Mouse (Mus musculus): ENCODE measurements around the gene Acap1. TPM values are rescaled to one million over a fixed set of nuclear protein-coding genes. Genes with fewer than 3 reads are reported as not detected.

The Acap1 gene
- polyA plus RNA-seq, 1 experiment, result 1.5 TPM

DNA sequence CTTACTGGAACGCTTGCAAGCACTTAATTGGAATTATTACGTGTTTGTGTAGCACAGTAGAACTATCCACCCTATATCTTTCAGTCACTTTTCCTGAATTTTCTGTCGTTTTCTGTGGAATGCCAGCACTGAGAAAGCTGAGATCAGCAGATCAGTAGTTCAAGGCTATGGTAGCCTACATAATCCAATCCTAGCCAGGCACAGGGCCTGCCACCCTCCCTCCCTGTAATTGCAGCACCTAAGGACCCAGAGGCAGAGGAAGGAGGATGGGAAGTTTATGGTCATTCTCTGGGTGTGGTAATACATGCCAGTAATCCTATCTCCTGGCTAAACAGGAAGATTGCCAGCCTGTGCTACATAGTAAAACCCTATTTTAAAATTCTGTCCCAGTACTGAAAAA, 27.5 kb upstream of the Acap1 start:
- Histone ChIP-seq H3K4me3 (ENCODE audit: low read depth, low read length) (0 out of 2 replicates have a peak overlapping the region, but pooled peaks have one; percentile 34), H3K27me3 (ENCODE audit: control insufficient read depth, insufficient read depth, low read length, poor library complexity, severe bottlenecking) (no peaks in the 10 kb centered on the region), H3K9ac (ENCODE audit: low read depth, poor library complexity, severe bottlenecking) (peak overlapping the region; percentile 85), H3K4me1 (ENCODE audit: control insufficient read depth, insufficient read depth, low read length) (peaks cover 2% of the 10 kb centered on the region), H3K9me3 (replicated peaks; ENCODE audit: control insufficient read depth, insufficient read depth, low read length, poor library complexity, severe bottlenecking) (no peaks in the 10 kb centered on the region), H3K36me3 (ENCODE audit: control insufficient read depth, insufficient read depth, low read length, poor library complexity, severe bottlenecking) (peaks cover 22% of the 10 kb centered on the region), H3K27ac (ENCODE audit: insufficient read depth, low read length) (peak overlapping the region; percentile 98)
- TF ChIP-seq POLR2A (IDR thresholded peaks at IDR 0.05; ENCODE audit: insufficient read depth, low read length) (no peak), EP300 (IDR thresholded peaks at IDR 0.05; ENCODE audit: insufficient read depth, low read depth, low read length) (no peak), CTCF (IDR thresholded peaks at IDR 0.05; ENCODE audit: low read depth, low read length) (no peak)

DNA sequence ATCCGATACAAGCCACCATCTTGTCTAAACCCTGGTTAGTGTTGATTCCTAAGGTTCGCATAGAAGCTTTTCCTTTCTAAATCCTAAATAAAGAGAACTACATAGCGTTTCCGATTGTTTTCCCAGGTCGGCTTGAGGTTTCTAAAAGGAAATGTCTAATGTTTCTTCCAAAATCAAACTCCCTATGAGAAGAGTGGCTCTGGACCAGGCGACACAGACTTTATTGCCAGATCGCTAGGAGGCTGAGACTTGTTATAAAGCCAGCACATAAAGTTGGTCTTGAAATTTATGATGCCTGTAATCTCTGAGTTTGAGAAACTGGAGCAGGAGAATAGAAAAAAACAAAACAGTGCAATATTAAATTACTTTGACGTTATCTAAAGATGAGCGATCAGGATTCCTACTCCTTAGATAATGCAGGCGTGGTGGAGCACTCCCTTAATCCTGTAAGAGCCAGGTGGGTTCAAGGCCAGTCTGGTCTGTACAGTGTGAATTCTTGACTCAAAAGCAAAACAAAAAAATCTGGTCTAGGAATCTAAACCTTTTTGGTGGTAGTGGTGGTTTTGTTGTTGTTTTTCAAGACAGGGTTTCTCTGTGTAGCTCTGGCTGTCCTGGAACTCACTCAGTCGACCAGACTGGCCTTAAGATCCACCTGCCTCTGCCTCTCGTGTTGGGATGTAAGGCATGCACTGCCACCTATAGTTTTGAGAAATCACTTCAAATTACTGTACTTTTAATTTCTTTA, 26.8 kb upstream of the Acap1 start:
- H3K4me1 ChIP-seq (ENCODE audit: control insufficient read depth, insufficient read depth, low read length), result peaks cover 2% of the 10 kb centered on the region
- H3K9ac ChIP-seq (ENCODE audit: low read depth, poor library complexity, severe bottlenecking), result peak overlapping the region; percentile 85
- H3K27ac ChIP-seq (ENCODE audit: insufficient read depth, low read length), result peak overlapping the region; percentile 98
- H3K9me3 ChIP-seq (replicated peaks; ENCODE audit: control insufficient read depth, insufficient read depth, low read length, poor library complexity, severe bottlenecking), result no peaks in the 10 kb centered on the region
- peaks cover 28% of the 10 kb centered on the region for H3K36me3 ChIP-seq (ENCODE audit: control insufficient read depth, insufficient read depth, low read length, poor library complexity, severe bottlenecking)
- TF ChIP-seq CTCF (IDR thresholded peaks at IDR 0.05; ENCODE audit: low read depth, low read length), result no peak
- TF ChIP-seq POLR2A (IDR thresholded peaks at IDR 0.05; ENCODE audit: insufficient read depth, low read length), result no peak
- no peak for TF ChIP-seq EP300 (IDR thresholded peaks at IDR 0.05; ENCODE audit: insufficient read depth, low read depth, low read length)
- no peaks in the 10 kb centered on the region for H3K27me3 ChIP-seq (ENCODE audit: control insufficient read depth, insufficient read depth, low read length, poor library complexity, severe bottlenecking)
- peak overlapping the region; percentile 94 for H3K4me3 ChIP-seq (ENCODE audit: low read depth, low read length)

DNA sequence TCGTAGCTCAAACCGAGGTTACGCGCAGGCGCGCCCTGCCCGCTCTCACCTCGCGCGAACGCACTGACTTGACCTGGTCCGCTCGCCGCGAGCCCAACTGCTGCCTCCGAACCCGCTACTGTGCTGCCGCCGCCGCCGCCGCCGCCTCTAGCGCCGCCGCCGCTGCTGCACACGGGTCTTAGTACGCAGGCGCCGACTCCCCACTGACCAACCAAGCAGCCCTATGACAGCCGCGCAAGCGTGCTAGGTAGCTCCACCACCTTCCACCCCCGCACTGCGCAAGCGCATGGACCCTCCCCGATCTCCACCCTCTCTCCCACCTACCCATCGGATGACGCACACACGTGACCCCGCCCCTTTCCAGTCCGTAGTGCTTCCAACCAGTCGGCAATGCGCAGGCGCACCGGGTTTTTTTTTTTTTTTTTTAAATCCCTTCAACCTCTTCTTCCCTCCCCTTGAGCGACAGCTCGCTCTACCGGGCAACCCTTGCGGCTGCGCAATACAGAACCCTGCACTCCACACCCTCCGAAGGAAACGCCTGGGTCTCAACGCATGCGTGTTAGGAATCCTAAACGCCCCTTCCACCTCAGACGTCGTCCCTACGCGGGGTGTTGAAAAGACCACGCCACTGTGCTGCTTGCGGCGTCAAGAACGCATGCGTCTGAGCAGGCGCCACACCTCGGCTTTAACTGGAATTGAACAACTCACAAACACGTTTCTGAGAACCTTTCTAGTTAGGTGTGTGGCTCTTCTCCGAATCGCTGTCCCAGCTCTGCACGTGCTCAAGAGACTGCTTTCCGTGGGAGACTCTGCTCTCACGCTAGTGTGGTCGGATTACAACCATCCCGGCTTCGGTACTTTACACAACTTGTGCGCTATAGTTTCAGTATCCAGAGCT, 26.0 kb upstream of the Acap1 start, which contains the start of gene Eif5a:
Eif5a (minus strand) TSS at position 845 of the 898 bp plus-strand sequence.
- no peaks in the 10 kb centered on the region for H3K9me3 ChIP-seq (replicated peaks; ENCODE audit: control insufficient read depth, insufficient read depth, low read length, poor library complexity, severe bottlenecking)
- peaks cover 2% of the 10 kb centered on the region for H3K4me1 ChIP-seq (ENCODE audit: control insufficient read depth, insufficient read depth, low read length)
- H3K27me3 ChIP-seq (ENCODE audit: control insufficient read depth, insufficient read depth, low read length, poor library complexity, severe bottlenecking), result no peaks in the 10 kb centered on the region
- H3K4me3 ChIP-seq (ENCODE audit: low read depth, low read length), result peak within 1 kb of the TSS; percentile 94
- H3K36me3 ChIP-seq (ENCODE audit: control insufficient read depth, insufficient read depth, low read length, poor library complexity, severe bottlenecking), result peaks cover 34% of the 10 kb centered on the region
- peak within 1 kb of the TSS; percentile 99 for H3K9ac ChIP-seq (ENCODE audit: low read depth, poor library complexity, severe bottlenecking)
- peak; percentile 95 for TF ChIP-seq POLR2A (IDR thresholded peaks at IDR 0.05; ENCODE audit: insufficient read depth, low read length)
- TF ChIP-seq EP300 (IDR thresholded peaks at IDR 0.05; ENCODE audit: insufficient read depth, low read depth, low read length), result peak; percentile 71; the same call in 1 of the 2 replicates
- peak; percentile 15 for TF ChIP-seq CTCF (IDR thresholded peaks at IDR 0.05; ENCODE audit: low read depth, low read length)
- peak within 1 kb of the TSS; percentile 98 for H3K27ac ChIP-seq (ENCODE audit: insufficient read depth, low read length)

DNA sequence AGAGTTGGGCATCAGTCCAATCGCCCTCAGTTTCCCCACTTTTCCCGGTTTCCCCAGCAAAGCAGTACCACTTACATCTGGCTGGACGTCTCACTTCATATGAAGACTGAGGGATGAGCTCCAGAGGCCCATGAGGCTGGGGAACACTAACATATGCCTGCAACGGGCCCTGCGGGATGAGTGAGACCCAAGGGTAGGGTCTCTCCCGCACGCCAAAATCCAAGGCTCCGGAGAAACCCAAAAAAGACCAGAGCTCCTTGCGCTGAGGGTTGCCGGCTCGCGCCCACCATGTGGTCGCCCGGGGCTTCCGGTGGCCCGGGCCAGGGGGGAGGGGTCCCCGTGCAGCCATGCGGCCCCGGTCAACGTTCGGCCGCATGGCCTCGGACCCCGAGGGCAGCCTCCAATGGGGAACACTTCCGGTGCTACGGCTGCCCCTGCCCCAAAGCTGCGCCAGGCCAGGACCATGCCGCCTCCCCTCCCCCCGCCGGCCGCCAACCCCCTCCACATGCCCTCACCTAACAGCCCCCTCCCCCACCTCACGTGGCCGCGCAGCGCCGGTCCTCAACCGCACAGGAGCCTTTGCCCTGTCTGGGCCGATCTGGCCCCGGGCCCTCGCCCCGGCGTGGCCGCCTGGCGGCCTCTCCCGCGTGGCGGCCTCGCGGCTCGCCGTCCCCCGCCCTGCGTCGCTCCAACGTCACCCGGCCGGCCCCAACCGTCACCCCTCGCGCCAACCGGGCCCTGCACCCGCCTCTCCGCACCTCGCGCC, 25.1 kb upstream of the Acap1 start:
- Histone ChIP-seq H3K4me1 (ENCODE audit: control insufficient read depth, insufficient read depth, low read length) (peaks cover 2% of the 10 kb centered on the region), H3K9ac (ENCODE audit: low read depth, poor library complexity, severe bottlenecking) (peak overlapping the region; percentile 99)

GRCm38 (mm10) chr11:69919661-69920265, 24.4 kb upstream of the Acap1 start:
- peaks cover 39% of the 10 kb centered on the region for H3K36me3 ChIP-seq (ENCODE audit: control insufficient read depth, insufficient read depth, low read length, poor library complexity, severe bottlenecking)
- peak overlapping the region; percentile 85 for H3K4me3 ChIP-seq (ENCODE audit: low read depth, low read length)
- peak overlapping the region; percentile 99 for H3K9ac ChIP-seq (ENCODE audit: low read depth, poor library complexity, severe bottlenecking)
- H3K27me3 ChIP-seq (ENCODE audit: control insufficient read depth, insufficient read depth, low read length, poor library complexity, severe bottlenecking), result no peaks in the 10 kb centered on the region
- peak overlapping the region; percentile 93 for H3K27ac ChIP-seq (ENCODE audit: insufficient read depth, low read length)
- H3K9me3 ChIP-seq (replicated peaks; ENCODE audit: control insufficient read depth, insufficient read depth, low read length, poor library complexity, severe bottlenecking), result no peaks in the 10 kb centered on the region
- TF ChIP-seq EP300 (IDR thresholded peaks at IDR 0.05; ENCODE audit: insufficient read depth, low read depth, low read length), result no peak
- TF ChIP-seq POLR2A (IDR thresholded peaks at IDR 0.05; ENCODE audit: insufficient read depth, low read length), result no peak
- TF ChIP-seq CTCF (IDR thresholded peaks at IDR 0.05; ENCODE audit: low read depth, low read length), result no peak
- peaks cover 2% of the 10 kb centered on the region for H3K4me1 ChIP-seq (ENCODE audit: control insufficient read depth, insufficient read depth, low read length)

More for the DNA sequence above, 25.1 kb upstream of the Acap1 start:
- H3K4me3 ChIP-seq (ENCODE audit: low read depth, low read length), result peak overlapping the region; percentile 85
- H3K9me3 ChIP-seq (replicated peaks; ENCODE audit: control insufficient read depth, insufficient read depth, low read length, poor library complexity, severe bottlenecking), result no peaks in the 10 kb centered on the region
- H3K36me3 ChIP-seq (ENCODE audit: control insufficient read depth, insufficient read depth, low read length, poor library complexity, severe bottlenecking), result peaks cover 39% of the 10 kb centered on the region
- H3K27ac ChIP-seq (ENCODE audit: insufficient read depth, low read length), result peak overlapping the region; percentile 93
- H3K27me3 ChIP-seq (ENCODE audit: control insufficient read depth, insufficient read depth, low read length, poor library complexity, severe bottlenecking), result no peaks in the 10 kb centered on the region
- TF ChIP-seq POLR2A (IDR thresholded peaks at IDR 0.05; ENCODE audit: insufficient read depth, low read length), result no peak
- no peak for TF ChIP-seq CTCF (IDR thresholded peaks at IDR 0.05; ENCODE audit: low read depth, low read length)
- TF ChIP-seq EP300 (IDR thresholded peaks at IDR 0.05; ENCODE audit: insufficient read depth, low read depth, low read length), result no peak

Data from ES-Bruce4 (cell line).